Mouse (Mus musculus): ENCODE results near the gene Tmem41a. TPM values are rescaled to one million over a fixed set of nuclear protein-coding genes. Genes with fewer than 3 reads are reported as not detected.
"Not testable (repeated sequence)": the region's sequence is repeated elsewhere in the genome, so short reads cannot be mapped to it uniquely, and the experiment has no call there.

The Tmem41a gene
- total and polyA plus RNA-seq, 3 experiments, result 43.5 to 87.1 (median 62.0) TPM

DNA sequence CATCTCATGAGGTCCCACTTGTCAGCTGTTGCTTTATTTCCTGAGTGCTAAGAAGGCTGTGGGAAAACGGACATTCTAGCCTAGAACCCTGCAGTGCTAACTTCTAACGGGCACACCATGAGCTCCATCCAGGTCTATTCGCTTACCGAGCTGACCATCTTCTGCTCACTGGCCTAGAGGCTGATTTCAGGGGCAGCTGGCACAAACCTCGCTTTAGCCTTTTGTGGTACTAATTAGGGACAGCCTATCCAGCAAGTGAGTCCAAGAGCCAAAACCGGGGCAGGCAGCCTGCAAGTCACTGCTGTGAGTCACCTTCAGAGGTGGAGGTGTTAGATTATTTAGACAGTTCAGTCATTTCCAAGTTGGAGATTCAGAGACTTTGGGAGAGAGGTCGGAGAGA is 30.7 kb downstream of the Tmem41a start:
- dilution Hi-C loops (cut with MboI; ENCODE audit: extremely low pct_ligation_motif_present, extremely low pct_unique_long_range_greater_than_20kb, low sequenced_read_pairs) (no loop called here), in situ Hi-C loops (cut with MboI; ENCODE audit: low pct_ligation_motif_present, low pct_unique_long_range_greater_than_20kb, low sequenced_read_pairs) (no loop called here)
- Histone ChIP-seq H3K36me3 (replicated peaks in 1 of 2; ENCODE audit: control insufficient read depth in 1 of 2, insufficient read depth in 1 of 2, low read length in 1 of 2) (peaks cover 0 to 16% of the 10 kb centered on the region in 2 experiments), H3K9ac (ENCODE audit: insufficient read depth, low read depth) (no peak overlapping the region), H3K4me3 (replicated peaks in 1 of 3; ENCODE audit: low read depth in 2 of 3, low read length in 2 of 3, poor library complexity in 1 of 3) (no peak overlapping the region), H3K27ac (ENCODE audit: insufficient read depth, low read depth) (no peak overlapping the region), H3K9me3 (replicated peaks; ENCODE audit: low read length) (no peaks in the 10 kb centered on the region), H3K79me2 (replicated peaks; ENCODE audit: control insufficient read depth, extremely low read depth, insufficient read depth, poor library complexity, severe bottlenecking) (no peaks in the 10 kb centered on the region), H3K4me1 (ENCODE audit: control insufficient read depth in 1 of 2, insufficient read depth in 2 of 2) (peaks cover 8 to 23% of the 10 kb centered on the region in 2 experiments; a peak in 3 of 4 replicates), H3K27me3 (replicated peaks) (no peaks in the 10 kb centered on the region), H3K4me2 (ENCODE audit: insufficient read depth, low read depth, poor library complexity, severe bottlenecking) (no peak overlapping the region)
- DNase-seq (ENCODE audit: extremely low read depth), result no peak
- TF ChIP-seq POLR2AphosphoS2 (IDR thresholded peaks at IDR 0.05; ENCODE audit: low read depth, low read length) (no peak), IRF4 (IDR thresholded peaks at IDR 0.05; ENCODE audit: low read depth, low read length) (no peak), KAT2A (IDR thresholded peaks at IDR 0.05; ENCODE audit: insufficient replicate concordance, low read length) (no peak)

DNA sequence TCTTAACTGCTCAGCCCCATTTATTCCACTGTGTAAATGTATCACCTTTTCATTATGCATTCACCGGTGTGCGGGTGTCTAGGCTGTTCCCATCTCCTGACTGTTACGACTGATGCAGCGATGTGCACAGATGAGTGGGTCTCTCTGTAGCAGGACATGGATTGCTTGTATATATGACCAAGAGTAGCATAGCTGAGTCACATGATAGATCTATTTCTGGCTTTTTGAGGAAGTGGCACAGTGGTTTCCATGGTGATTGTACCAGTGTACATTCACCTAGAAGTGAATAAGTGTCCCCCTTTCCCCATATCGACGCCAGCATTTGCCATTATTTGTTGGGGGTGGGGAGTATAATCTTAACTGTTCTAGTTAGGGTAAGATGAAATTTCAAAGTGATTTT is 34.0 kb downstream of the Tmem41a start:
- dilution Hi-C loops (cut with MboI; ENCODE audit: extremely low pct_ligation_motif_present, extremely low pct_unique_long_range_greater_than_20kb, low sequenced_read_pairs), result no loop called here
- DNase-seq (ENCODE audit: extremely low read depth), result peak; percentile 81
- H3K9ac ChIP-seq (ENCODE audit: insufficient read depth, low read depth), result no peak overlapping the region
- TF ChIP-seq HCFC1 (IDR thresholded peaks at IDR 0.05; ENCODE audit: low read depth, low read length) (no peak), CHD1 (IDR thresholded peaks at IDR 0.05; ENCODE audit: low read depth, low read length) (no peak), ELF1 (IDR thresholded peaks at IDR 0.05; ENCODE audit: low read depth, low read length) (peak; percentile 62), USF2 (conservative IDR thresholded peaks at IDR 0.05; ENCODE audit: low read depth, low read length) (peak; percentile 49), BHLHE40 (IDR thresholded peaks at IDR 0.05; ENCODE audit: low read depth, low read length) (peak; percentile 37; the same call in 1 of the 2 replicates), E2F4 (IDR thresholded peaks at IDR 0.05; ENCODE audit: insufficient replicate concordance, low read depth, low read length) (no peak), RAD21 (IDR thresholded peaks at IDR 0.05; ENCODE audit: low read depth, low read length) (no peak), ZNF384 (IDR thresholded peaks at IDR 0.05; ENCODE audit: low read depth, low read length) (no peak), MEF2A (IDR thresholded peaks at IDR 0.05; ENCODE audit: borderline replicate concordance, low read depth, low read length) (peak; percentile 96), NRF1 (IDR thresholded peaks at IDR 0.05; ENCODE audit: low read depth, low read length) (no peak), PAX5 (IDR thresholded peaks at IDR 0.05; ENCODE audit: low read length) (no peak)
- H3K4me2 ChIP-seq (ENCODE audit: insufficient read depth, low read depth, poor library complexity, severe bottlenecking), result no peak overlapping the region
- H3K4me1 ChIP-seq (ENCODE audit: control insufficient read depth in 1 of 2, insufficient read depth in 2 of 2), result peaks cover 8 to 25% of the 10 kb centered on the region in 2 experiments; a peak in 3 of 4 replicates
- no peaks in the 10 kb centered on the region for H3K27me3 ChIP-seq (replicated peaks)
- no peak overlapping the region for H3K27ac ChIP-seq (ENCODE audit: insufficient read depth, low read depth)
- no peaks in the 10 kb centered on the region for H3K9me3 ChIP-seq (replicated peaks; ENCODE audit: low read length)
- H3K36me3 ChIP-seq (replicated peaks in 1 of 2; ENCODE audit: control insufficient read depth in 1 of 2, insufficient read depth in 1 of 2, low read length in 1 of 2), result peaks cover 0 to 19% of the 10 kb centered on the region in 2 experiments
- in situ Hi-C loops (cut with MboI; ENCODE audit: low pct_ligation_motif_present, low pct_unique_long_range_greater_than_20kb, low sequenced_read_pairs), result no loop called here
- H3K79me2 ChIP-seq (replicated peaks; ENCODE audit: control insufficient read depth, extremely low read depth, insufficient read depth, poor library complexity, severe bottlenecking), result no peaks in the 10 kb centered on the region
- no peak overlapping the region for H3K4me3 ChIP-seq (replicated peaks in 1 of 3; ENCODE audit: low read depth in 2 of 3, low read length in 2 of 3, poor library complexity in 1 of 3)

DNA sequence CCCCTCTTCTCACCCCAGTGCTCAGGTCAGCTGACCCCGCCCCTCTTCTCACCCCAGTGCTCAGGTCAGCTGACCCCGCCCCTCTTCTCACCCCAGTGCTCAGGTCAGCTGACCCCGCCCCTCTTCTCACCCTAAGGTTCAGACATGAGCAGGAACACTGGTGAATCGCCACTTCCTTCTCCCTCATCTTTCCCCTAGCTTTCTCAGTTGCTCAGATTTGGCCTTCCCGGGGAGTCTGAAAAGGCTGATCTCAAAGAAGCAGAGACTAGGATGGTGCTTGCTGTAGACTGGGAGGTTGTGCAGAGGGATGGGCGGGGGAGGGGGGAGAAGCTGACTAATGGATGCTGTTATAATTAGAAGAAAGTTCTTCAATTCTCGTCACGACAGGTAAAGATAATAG is 38.4 kb downstream of the Tmem41a start:
- H3K4me2 ChIP-seq (ENCODE audit: insufficient read depth, low read depth, poor library complexity, severe bottlenecking); DNase-seq (ENCODE audit: extremely low read depth); H3K4me3 ChIP-seq (replicated peaks in 1 of 3; ENCODE audit: low read depth in 2 of 3, low read length in 2 of 3, poor library complexity in 1 of 3); H3K27ac ChIP-seq (ENCODE audit: insufficient read depth, low read depth); H3K9me3 ChIP-seq (replicated peaks; ENCODE audit: low read length); H3K9ac ChIP-seq (ENCODE audit: insufficient read depth, low read depth); H3K79me2 ChIP-seq (replicated peaks; ENCODE audit: control insufficient read depth, extremely low read depth, insufficient read depth, poor library complexity, severe bottlenecking); in situ Hi-C loops (cut with MboI; ENCODE audit: low pct_ligation_motif_present, low pct_unique_long_range_greater_than_20kb, low sequenced_read_pairs); dilution Hi-C loops (cut with MboI; ENCODE audit: extremely low pct_ligation_motif_present, extremely low pct_unique_long_range_greater_than_20kb, low sequenced_read_pairs); H3K27me3 ChIP-seq (replicated peaks): not testable (repeated sequence)
- TF ChIP-seq USF1 (IDR thresholded peaks at IDR 0.05; ENCODE audit: low read depth, low read length), result peak; percentile 68
- peaks cover 16 to 23% of the 10 kb centered on the region in 2 experiments for H3K4me1 ChIP-seq (ENCODE audit: control insufficient read depth in 1 of 2, insufficient read depth in 2 of 2)
- peaks cover 3 to 35% of the 10 kb centered on the region in 2 experiments for H3K36me3 ChIP-seq (replicated peaks in 1 of 2; ENCODE audit: control insufficient read depth in 1 of 2, insufficient read depth in 1 of 2, low read length in 1 of 2)
